Mouse (Mus musculus): ENCODE data around the gene Pmepa1.

Pmepa1 gene

GRCm38 (mm10) chr2:173225906-173226305, 50.4 kb downstream of the Pmepa1 start:
- DNase-seq (ENCODE audit: low read depth, low spot score), result peak; percentile 32

- DNase-seq (ENCODE audit: low read depth, low spot score), result peak; percentile 63
These were observed 51.5 kb downstream of the Pmepa1 start for GRCm38 (mm10) chr2:173224832-173225231.

- DNase-seq (ENCODE audit: low read depth, low spot score), result no peak
These were observed 52.2 kb downstream of the Pmepa1 start for GRCm38 (mm10) chr2:173224097-173224496.

- no peak for DNase-seq (ENCODE audit: low read depth, low spot score)
These were observed 52.8 kb downstream of the Pmepa1 start for GRCm38 (mm10) chr2:173223496-173223895.

- no peak for DNase-seq (ENCODE audit: low read depth, low spot score)
These were observed 55.6 kb downstream of the Pmepa1 start for GRCm38 (mm10) chr2:173220754-173221153.

GRCm38 (mm10) chr2:173219256-173219954, 56.9 kb downstream of the Pmepa1 start:
- peak; percentile 61 for DNase-seq (ENCODE audit: low read depth, low spot score)

GRCm38 (mm10) chr2:173218416-173219141, 57.8 kb downstream of the Pmepa1 start, which contains the start of gene Zbp1:
Gene Zbp1 (minus strand): TSS chr2:173218923.
- no peak for DNase-seq (ENCODE audit: low read depth, low spot score)

GRCm38 (mm10) chr2:173217763-173218258, 58.5 kb downstream of the Pmepa1 start:
- no peak for DNase-seq (ENCODE audit: low read depth, low spot score)

- DNase-seq (ENCODE audit: low read depth, low spot score), result no peak
These were observed 59.1 kb downstream of the Pmepa1 start for GRCm38 (mm10) chr2:173217246-173217645.

GRCm38 (mm10) chr2:173216840-173217239, 59.5 kb downstream of the Pmepa1 start:
- DNase-seq (ENCODE audit: low read depth, low spot score), result no peak

GRCm38 (mm10) chr2:173212227-173212626, 64.1 kb downstream of the Pmepa1 start:
- DNase-seq (ENCODE audit: low read depth, low spot score), result no peak

GRCm38 (mm10) chr2:173209091-173209815, 67.1 kb downstream of the Pmepa1 start:
- DNase-seq (ENCODE audit: low read depth, low spot score), result no peak

- no peak for DNase-seq (ENCODE audit: low read depth, low spot score)
These were observed 69.3 kb downstream of the Pmepa1 start for GRCm38 (mm10) chr2:173207051-173207450.

GRCm38 (mm10) chr2:173205563-173206099, 70.7 kb downstream of the Pmepa1 start:
- peak; percentile 92 for DNase-seq (ENCODE audit: low read depth, low spot score)

- DNase-seq (ENCODE audit: low read depth, low spot score), result no peak
These were observed 71.7 kb downstream of the Pmepa1 start for GRCm38 (mm10) chr2:173204671-173205070.

GRCm38 (mm10) chr2:173203726-173204125, 72.6 kb downstream of the Pmepa1 start:
- DNase-seq (ENCODE audit: low read depth, low spot score), result no peak

GRCm38 (mm10) chr2:173202924-173203689, 73.2 kb downstream of the Pmepa1 start:
- peak; percentile 28 for DNase-seq (ENCODE audit: low read depth, low spot score)

GRCm38 (mm10) chr2:173194796-173195195, 81.5 kb downstream of the Pmepa1 start:
- DNase-seq (ENCODE audit: low read depth, low spot score), result no peak

GRCm38 (mm10) chr2:173187182-173187855, 89.0 kb downstream of the Pmepa1 start:
- peak; percentile 90 for DNase-seq (ENCODE audit: low read depth, low spot score)
